Mouse (Mus musculus) erythroblast, embryonic 14.5 days (primary cell): Measurements from ENCODE around the gene Map2k6. TPM values are rescaled to one million over a fixed set of nuclear protein-coding genes. Genes with fewer than 3 reads are reported as not detected.

Experiments
- H3K27me3 ChIP-seq: 2 replicates; pipeline ENCODE4 v1.6.1; 2012; ENCODE audit warnings: inconsistent platforms; ENCODE audit not compliant: control insufficient read depth
- H3K36me3 ChIP-seq: 2 replicates; pipeline ENCODE4 v1.6.1; 2012; ENCODE audit warnings: mild to moderate bottlenecking, inconsistent platforms; ENCODE audit not compliant: control insufficient read depth
- H3K4me1 ChIP-seq: 2 replicates; pipeline ENCODE4 v1.6.1; 2012; ENCODE audit warnings: inconsistent platforms; ENCODE audit not compliant: control insufficient read depth
- H3K4me3 ChIP-seq: replicated peaks from 2 replicates; pipeline ENCODE3; 2012; ENCODE audit warnings: moderate library complexity, mild to moderate bottlenecking, inconsistent platforms
- H3K9me3 ChIP-seq: 2 replicates; pipeline ENCODE4 v1.6.1; 2012; ENCODE audit warnings: low read length, inconsistent platforms, mixed read lengths; ENCODE audit not compliant: control insufficient read depth
- GATA1 ChIP-seq: IDR thresholded peaks from 2 replicates; pipeline ENCODE4 v1.6.1; 2012; ENCODE audit warnings: low read length, inconsistent platforms, mixed read lengths
- TAL1 ChIP-seq: IDR thresholded peaks from 3 replicates; pipeline ENCODE4 v1.6.1; 2012; ENCODE audit warnings: low read length, inconsistent platforms, mixed read lengths
- polyA plus RNA-seq: library from polyadenylated mRNA; stranded (reverse); fragments of >175 nt; gene quantifications from 2 replicates; pipeline ENCODE4 v1.2.3, GENCODE M21; 2012

The Map2k6 gene
- polyA plus RNA-seq, 1 experiment = not detected

- no peak overlapping the region for H3K4me3 ChIP-seq
- TF ChIP-seq TAL1 (no peak), GATA1 (no peak)
- H3K36me3 ChIP-seq = no peaks in the 10 kb centered on the region
- no peaks in the 10 kb centered on the region for H3K4me1 ChIP-seq
- H3K27me3 ChIP-seq = no peaks in the 10 kb centered on the region
- H3K9me3 ChIP-seq = peaks cover 8% of the 10 kb centered on the region; the same call in 1 of the 2 replicates
These were observed 145.7 kb downstream of the Map2k6 start for GRCm38 (mm10) chr11:110544419-110545210.

DNA sequence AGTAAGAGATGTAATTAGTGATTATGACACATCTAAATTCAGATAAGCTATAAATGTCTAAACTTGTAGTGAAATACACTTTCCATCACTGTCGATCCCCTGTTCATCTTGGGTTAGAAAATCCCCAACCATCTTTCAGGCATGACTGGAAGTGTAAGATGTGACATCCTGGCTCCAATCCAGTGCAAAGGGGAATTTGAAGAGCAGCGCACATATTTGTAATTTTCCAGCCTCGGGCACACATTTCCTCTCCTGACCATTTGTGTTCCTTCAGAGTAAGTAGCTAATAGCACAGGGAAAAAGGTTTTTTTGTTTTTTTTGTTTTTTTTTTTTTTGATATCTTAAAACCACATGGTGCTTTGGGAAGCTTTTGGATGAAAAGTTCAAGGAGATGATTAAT lies 146.5 kb downstream of the Map2k6 start:
- Histone ChIP-seq H3K27me3 (no peaks in the 10 kb centered on the region), H3K4me1 (no peaks in the 10 kb centered on the region), H3K9me3 (peaks cover 3% of the 10 kb centered on the region; the same call in 1 of the 2 replicates), H3K4me3 (no peak overlapping the region), H3K36me3 (no peaks in the 10 kb centered on the region)
- TF ChIP-seq TAL1 = no peak

DNA sequence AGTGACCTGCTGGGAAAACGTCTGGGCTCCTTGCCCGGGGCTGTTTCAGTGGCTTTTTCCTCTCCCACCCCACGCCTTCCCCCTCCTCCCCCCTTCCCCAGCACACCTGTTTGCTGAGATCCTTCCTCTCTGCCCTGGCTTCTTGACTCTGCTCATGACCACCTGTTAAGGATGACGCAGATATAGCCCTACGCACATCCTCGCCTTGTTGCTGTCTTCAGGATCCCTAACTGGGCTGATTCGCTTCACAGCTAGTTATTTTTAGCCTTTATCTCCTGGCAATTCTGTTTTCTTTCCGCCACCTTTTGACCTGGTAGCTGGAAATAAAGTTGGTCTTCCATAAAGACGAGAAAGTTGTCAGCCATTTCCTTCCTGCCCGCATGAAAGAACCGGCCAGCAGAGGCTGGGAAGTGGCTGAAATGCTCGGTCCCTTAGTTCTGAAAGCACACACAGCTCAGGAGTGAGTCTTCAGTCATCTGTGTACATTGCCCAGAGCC lies 152.6 kb downstream of the Map2k6 start:
- no peaks in the 10 kb centered on the region for H3K36me3 ChIP-seq
- H3K9me3 ChIP-seq = peaks cover 2% of the 10 kb centered on the region; the same call in 1 of the 2 replicates
- H3K27me3 ChIP-seq = no peaks in the 10 kb centered on the region
- TF ChIP-seq GATA1 (no peak), TAL1 (no peak)
- H3K4me1 ChIP-seq = no peaks in the 10 kb centered on the region
- H3K4me3 ChIP-seq = no peak overlapping the region

DNA sequence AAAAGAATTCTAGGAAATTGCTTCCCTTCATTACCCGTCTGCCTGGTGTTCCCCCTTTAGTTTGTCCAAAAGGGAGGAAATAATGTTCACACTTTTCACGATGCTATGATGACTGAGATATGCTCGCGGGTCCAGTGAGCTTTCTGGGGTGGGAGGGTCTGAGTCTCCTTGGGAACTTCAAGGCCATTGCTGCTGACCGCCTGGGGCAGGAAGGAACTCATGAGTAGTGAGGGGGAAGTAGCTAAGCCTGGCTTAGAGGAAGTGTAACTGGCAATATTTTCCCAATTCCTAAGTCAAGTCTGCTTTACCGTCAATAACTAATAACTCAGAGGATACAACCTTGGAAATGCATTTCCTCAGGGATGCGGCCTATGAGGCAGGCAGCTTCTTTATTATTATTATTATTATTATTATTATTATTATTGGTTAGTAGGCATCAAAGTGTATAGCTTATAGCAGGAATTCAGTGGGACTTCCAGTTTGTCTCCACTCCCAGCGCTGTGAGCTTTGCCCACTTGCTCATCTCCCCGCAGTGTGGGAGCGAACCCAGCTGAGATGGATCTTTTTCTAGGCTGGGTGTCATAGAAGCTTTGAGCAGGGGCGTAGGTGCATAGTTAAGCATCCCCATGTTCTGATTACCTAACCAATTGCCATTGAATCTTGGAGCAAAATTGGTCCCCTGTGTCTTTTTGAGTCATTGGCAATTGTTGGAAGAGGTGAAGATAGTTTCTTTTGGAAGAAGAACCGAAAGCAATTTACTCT lies 163.6 kb downstream of the Map2k6 start:
- peaks cover 9% of the 10 kb centered on the region for H3K9me3 ChIP-seq
- H3K4me1 ChIP-seq = no peaks in the 10 kb centered on the region
- TF ChIP-seq TAL1 (no peak), GATA1 (no peak)

GRCm38 (mm10) chr11:110563272-110563671 lies 164.3 kb downstream of the Map2k6 start:
- Histone ChIP-seq H3K4me3 (no peak overlapping the region), H3K36me3 (no peaks in the 10 kb centered on the region), H3K4me1 (no peaks in the 10 kb centered on the region), H3K27me3 (no peaks in the 10 kb centered on the region), H3K9me3 (peaks cover 8% of the 10 kb centered on the region)
- no peak for TF ChIP-seq GATA1

More for the DNA sequence above, 163.6 kb downstream of the Map2k6 start:
- Histone ChIP-seq H3K27me3 (no peaks in the 10 kb centered on the region), H3K4me3 (no peak overlapping the region), H3K36me3 (no peaks in the 10 kb centered on the region)

GRCm38 (mm10) chr11:110563801-110564200 lies 164.9 kb downstream of the Map2k6 start:
- Histone ChIP-seq H3K27me3 (no peaks in the 10 kb centered on the region), H3K9me3 (peaks cover 3% of the 10 kb centered on the region), H3K4me3 (no peak overlapping the region), H3K36me3 (no peaks in the 10 kb centered on the region), H3K4me1 (no peaks in the 10 kb centered on the region)
- TF ChIP-seq TAL1 (no peak), GATA1 (no peak)

GRCm38 (mm10) chr11:110566307-110566706 lies 167.4 kb downstream of the Map2k6 start:
- Histone ChIP-seq H3K4me1 (no peaks in the 10 kb centered on the region; the same call in 1 of the 2 replicates), H3K36me3 (no peaks in the 10 kb centered on the region), H3K4me3 (no peak overlapping the region), H3K9me3 (no peaks in the 10 kb centered on the region), H3K27me3 (no peaks in the 10 kb centered on the region)
- TF ChIP-seq TAL1 (no peak), GATA1 (no peak)

DNA sequence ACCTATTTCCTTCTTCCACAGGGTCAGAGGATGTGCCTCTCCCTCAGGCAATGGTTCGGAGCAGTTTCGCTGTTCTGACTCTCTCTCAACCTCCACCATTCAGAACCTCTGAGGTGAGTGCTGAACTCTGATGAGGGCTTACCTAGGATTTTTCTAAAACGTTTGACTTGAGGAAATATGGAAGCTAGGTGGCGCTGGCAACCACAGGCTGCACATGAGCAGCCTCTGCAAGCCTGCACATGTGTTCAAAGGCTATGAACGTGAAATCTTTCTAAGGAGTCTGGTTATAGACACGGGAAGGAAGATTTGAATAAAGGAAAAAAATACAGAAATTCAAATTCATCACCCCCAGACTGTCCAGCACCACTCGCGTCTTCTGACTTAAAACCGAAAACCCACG lies 173.6 kb downstream of the Map2k6 start:
- no peak for TF ChIP-seq GATA1
- no peak for TF ChIP-seq TAL1
- no peaks in the 10 kb centered on the region for H3K9me3 ChIP-seq
- H3K36me3 ChIP-seq = no peaks in the 10 kb centered on the region

More for the DNA sequence above, 173.6 kb downstream of the Map2k6 start:
- H3K4me1 ChIP-seq = no peaks in the 10 kb centered on the region; the same call in 1 of the 2 replicates
- no peaks in the 10 kb centered on the region for H3K27me3 ChIP-seq
- H3K4me3 ChIP-seq = no peak overlapping the region

Other genes with a start within 250 kb of the Map2k6 start
- gene Abca9, start 230.9 kb upstream of the Map2k6 start, polyA plus RNA-seq = not detected in 2 replicates
- gene Abca6, start 147.3 kb upstream of the Map2k6 start, polyA plus RNA-seq = not detected in 2 replicates
- gene Abca5, start 61.4 kb upstream of the Map2k6 start, polyA plus RNA-seq = not detected in 2 replicates